Mouse (Mus musculus): ENCODE data around the gene Epop.
A peak's percentile ranks its signal among the peaks of the same experiment; 100 is the strongest.

Gene Epop

GRCm38 (mm10) chr11:97629576-97629975 lies at the start of gene Epop:
Epop (minus strand) TSS chr11:97629702.
- DNase-seq, result peak; percentile 86 to 90

- DNase-seq, result no peak
Measured at GRCm38 (mm10) chr11:97678301-97678700, 48.8 kb upstream of the Epop start.

DNA sequence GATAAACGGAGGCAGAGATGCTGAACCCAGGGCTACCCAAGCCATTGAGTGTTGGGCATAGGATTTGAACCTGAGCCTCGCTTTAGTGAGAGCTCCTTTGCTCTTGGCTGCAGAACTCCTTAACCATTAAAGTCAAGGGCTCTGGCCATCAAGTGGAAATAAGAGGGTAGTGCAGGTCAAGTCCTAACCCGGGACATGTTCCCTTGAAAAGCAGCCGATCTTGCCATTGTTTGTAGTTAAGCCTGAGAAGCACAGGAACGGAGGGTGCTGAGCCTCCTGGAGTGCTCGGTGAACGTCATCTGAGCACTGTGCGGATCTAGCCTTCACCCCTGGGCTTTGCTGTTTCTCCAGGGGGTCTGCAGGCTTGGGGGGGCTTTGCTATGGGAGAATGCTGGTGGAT lies 48.3 kb upstream of the Epop start:
- DNase-seq, result no peak

- no peak for DNase-seq
Measured at GRCm38 (mm10) chr11:97677381-97677780, 47.9 kb upstream of the Epop start.

DNA sequence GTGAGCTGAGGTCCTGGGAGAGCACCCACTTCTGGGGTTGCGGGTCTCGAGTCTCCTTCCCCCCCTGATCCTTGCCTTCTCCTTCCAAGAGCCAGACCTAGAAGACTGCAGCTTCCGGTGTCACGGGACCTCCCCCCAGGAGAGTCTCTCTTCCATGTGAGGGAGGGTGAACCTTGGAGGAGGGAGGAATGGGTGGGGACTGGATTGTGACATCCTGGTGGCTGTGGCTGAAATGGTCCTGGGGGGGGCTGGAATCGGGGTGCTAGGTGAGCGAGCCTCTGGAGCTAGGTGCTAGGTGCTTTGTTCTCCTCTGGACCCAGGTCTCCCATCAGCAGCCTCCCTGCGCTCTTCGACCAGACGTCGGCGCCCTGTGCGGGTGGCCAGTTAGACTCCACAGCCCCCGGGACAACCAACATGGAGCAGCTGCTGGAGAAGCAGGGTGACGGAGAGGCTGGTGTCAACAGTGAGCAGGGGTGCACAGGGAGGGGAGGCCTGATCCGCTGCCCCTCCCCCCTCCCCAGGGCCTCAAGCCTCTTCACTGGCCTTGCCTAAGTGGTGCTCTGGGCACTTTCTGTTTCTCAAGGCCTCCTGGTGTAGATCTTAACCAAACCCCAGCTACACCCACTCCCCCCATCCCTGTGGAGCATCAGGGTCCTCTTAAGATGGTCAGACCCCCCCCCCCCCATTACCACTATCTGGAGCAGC lies 46.7 kb upstream of the Epop start:
- DNase-seq, result no peak

GRCm38 (mm10) chr11:97673148-97673547 lies 43.6 kb upstream of the Epop start:
- no peak for DNase-seq

- no peak for DNase-seq
Measured at GRCm38 (mm10) chr11:97671177-97671527, 41.6 kb upstream of the Epop start.

GRCm38 (mm10) chr11:97670234-97671176 lies 41.0 kb upstream of the Epop start:
- no peak for DNase-seq

DNA sequence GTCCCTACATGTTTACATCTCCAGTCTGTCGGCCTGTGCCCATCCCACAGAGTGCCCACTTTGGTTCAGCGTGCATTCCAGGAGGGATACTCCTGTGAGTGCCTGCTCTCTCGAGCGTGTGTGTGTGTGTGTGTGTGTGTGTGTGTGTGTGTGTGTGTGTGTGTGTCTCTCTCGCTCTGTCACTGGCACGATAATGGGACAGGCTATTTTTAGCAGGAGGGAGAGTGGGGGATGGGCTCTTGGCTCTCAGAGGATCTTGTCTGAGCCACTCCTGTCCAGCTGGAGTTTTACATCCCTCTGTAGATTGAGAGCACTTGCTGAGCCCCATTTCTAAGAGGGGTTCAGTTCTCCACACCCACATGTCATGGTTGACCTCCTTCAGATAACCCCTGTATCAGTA lies 40.3 kb upstream of the Epop start:
- DNase-seq, result no peak

GRCm38 (mm10) chr11:97669268-97669667 lies 39.8 kb upstream of the Epop start:
- no peak for DNase-seq

GRCm38 (mm10) chr11:97668160-97668559 lies 38.7 kb upstream of the Epop start:
- DNase-seq, result no peak

DNA sequence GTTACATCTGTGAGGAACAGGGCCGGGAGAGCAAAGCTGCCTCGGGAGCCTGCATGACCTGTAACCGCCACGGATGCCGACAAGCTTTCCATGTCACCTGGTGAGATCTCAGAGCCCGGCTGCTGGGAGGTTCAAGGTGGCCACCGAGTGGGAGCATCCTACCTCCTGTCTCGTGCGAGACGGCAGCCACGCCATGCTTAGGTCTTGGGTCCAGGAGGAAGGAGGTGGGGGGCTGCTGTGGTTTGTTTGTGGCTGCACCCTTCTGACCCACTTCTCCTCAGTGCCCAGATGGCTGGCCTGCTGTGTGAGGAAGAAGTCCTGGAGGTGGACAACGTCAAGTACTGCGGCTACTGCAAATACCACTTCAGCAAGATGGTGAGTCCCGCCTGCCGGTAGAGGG lies 37.3 kb upstream of the Epop start:
- DNase-seq, result no peak

- DNase-seq, result no peak
Measured at GRCm38 (mm10) chr11:97666221-97666620, 36.7 kb upstream of the Epop start.

DNA sequence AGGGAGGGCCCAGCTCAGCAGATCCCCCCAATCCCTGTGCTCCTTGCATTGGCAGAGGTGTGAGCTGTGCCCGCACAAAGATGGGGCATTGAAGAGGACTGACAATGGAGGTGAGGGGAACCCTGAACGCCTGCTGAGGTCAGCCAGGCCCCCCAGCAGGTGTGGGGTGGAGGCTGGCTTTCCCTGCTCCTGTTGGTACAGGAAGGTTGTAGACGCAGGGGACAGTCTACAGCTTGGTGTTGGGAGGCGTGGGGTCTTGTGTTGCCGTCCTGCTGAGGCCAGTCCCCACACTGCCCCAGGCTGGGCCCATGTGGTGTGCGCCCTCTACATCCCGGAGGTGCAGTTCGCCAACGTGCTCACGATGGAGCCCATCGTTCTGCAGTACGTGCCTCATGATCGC lies 35.9 kb upstream of the Epop start:
- DNase-seq, result no peak

DNA sequence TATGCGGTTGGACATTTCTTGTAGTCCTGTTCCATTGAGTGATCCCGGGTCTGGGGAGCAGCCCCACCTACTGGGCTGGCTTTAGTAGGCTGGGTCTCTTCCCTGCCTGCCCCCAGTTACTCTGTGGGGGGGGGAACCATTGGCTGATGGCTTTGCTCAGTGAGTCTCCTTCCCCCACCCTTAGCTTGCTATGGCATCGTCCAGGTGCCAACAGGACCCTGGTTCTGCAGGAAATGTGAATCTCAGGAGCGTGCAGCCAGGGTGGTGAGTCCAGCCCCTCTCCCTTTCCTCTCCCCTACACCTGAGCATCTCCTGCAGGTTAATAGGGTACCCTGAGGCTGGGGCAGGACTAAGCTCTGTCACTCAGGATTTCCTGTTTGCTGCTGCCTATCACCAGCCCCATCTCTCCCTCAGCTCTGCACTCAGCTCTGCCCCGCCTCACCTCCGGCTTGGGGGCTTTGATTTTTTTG lies 35.3 kb upstream of the Epop start:
- DNase-seq, result peak; percentile 49 to 67

DNA sequence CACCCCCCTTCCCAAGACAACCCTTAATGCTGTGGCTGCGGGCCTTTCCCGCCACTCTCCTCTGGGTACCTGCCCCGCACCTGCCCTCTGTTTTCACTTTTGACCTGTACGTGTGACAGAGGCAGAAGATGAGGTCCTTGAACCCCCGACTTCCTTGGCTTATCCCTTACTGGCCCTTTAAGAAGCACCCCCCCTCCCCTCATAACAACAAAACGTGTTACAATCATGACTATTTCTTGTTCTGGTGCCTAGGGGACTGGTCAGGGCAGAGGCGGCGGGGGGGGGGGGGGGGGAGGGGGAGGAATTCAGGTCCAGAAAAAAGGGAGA lies 34.8 kb upstream of the Epop start:
- no peak for DNase-seq

DNA sequence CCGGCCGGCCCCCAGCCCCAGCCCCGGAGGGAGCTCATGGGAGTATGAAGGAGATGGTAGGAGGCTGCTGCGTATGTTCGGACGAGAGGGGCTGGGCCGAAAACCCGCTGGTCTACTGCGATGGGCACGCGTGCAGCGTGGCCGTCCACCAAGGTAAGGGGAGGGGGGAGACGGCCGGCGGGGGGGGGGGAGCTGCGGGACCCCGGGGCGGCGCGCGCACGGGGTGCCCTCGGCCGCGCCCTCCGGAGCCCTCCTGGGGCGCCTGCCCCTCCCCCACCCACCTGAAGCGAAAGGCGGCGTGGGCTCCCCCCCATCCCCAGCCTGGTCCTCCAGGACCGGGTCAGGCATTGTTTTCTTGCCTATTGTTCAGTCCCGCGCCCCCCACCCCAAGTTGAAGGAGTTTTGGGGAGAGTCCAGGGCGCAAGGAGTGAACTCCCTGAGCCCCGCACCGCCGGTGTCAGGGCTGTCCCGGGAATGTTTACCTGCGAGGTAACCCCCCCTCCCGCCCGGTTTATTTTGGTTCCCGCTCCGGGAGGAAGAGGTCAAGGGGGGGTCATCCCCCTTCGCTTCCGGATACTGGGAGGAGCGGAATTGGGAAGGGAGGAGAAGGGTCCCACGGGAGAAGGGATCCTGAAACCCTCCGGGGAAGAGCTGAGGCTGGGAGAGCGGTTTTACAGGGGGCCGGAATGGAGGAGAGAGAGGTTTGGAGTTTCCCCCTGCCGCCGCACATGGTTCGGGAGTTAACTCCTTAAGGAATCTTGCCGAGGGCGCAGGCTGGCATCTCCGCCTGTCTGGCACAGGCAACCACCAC lies 34.2 kb upstream of the Epop start:
- DNase-seq, result peak; percentile 42 to 49

- peak; percentile 65 to 72 for DNase-seq
Measured at GRCm38 (mm10) chr11:97662893-97663527, 33.5 kb upstream of the Epop start, which contains the start of gene Mllt6. Mllt6 (plus strand) TSS chr11:97663414.

- DNase-seq, result peak; percentile 57 to 60
Measured at GRCm38 (mm10) chr11:97662207-97662892, 32.8 kb upstream of the Epop start.

GRCm38 (mm10) chr11:97661648-97662133 lies 32.2 kb upstream of the Epop start:
- DNase-seq, result peak; percentile 77 to 85

DNA sequence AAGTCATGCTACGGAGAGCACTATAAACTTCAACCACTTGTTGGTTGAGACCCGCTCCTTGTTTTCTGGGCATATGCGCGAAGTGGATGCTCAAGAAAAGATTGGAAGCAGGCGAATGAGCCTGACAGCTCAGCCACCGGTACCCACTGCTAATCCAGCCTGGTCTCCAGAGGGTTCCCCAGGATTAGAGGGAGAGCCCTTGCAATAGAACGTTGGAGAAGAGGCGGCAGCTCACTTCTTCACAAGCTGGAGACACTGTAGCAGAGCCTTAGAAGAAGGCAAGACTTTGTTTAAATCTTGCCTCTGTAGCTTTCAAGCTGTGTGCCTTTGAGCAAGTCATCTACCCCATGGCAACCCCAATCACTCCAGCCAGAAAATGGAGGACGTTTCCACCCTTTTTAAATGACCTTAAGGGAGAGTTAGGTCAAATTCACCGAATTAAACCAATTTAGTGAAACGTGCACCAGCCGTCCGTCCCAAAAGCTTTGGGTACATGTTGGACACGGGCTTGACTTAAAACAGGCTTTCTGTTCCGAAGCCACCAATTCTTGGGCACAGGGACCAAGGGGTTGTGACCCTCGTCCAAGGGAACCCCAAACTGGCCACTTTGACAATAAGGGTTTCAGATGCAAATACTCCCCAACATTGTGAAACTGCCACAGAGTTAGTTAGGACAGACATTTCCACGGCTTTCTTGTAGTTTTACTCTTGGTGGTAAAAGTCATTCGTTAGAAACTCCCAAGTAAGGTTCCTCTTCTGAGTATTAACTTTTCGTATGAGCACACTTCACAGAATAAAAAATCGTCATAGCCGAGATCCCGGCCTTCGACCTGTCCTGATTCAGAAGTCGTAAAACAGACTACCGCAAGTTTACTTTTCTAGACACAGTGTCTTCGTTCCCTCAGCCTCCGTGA lies 31.5 kb upstream of the Epop start:
- DNase-seq, result no peak
